Mouse (Mus musculus): ENCODE results near the gene Shld1.

DNA sequence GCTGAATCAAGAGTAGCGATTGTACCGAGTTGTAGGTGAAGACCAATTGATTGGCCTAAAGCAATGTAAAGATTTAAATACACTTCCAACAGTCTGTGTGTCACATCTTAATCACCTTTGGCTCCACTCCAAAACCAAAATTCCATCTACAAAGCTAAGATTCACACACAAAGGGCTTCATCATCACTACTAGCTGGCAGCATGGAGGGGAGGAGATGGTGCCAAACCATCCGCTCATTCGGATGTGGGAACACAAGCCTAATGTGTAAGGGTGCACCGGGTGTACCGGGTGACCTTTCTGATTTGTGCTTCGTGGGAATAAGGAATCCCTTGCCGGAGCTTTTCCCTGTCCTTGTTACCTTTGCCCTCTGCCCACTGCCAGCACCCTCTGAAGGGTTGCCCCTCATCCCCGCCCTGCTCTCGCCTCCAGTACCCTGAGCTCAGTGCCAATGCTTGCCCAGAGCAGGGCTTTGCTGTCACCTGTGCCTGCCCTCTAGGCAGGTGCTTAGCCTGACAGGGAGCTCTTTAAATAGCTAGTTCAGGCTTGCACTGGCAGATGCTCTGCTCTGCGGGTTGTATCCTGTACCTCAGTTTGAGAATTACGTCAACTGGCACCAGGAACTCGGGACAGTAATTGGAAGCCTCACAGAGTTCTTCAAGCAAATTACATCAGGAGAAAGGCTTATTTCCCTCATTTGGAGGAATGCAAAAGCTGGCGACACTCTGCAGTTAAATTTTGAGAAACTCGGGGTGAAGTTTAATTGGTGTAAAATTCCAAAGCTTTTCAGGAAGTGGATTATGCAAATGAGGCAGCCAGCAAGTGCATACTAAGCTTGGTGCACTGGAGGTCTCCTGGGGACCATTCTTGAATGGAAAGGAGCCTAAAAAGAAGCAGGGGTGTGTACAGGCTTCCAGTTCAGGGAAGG lies 64.7 kb downstream of the Shld1 start:
- TF ChIP-seq CTCF (IDR thresholded peaks at IDR 0.05; ENCODE audit: low read depth, low read length): no peak
- TF ChIP-seq POLR2A (IDR thresholded peaks at IDR 0.05; ENCODE audit: insufficient read depth, low read length): no peak
- no peak for TF ChIP-seq EP300 (IDR thresholded peaks at IDR 0.05; ENCODE audit: insufficient read depth, low read depth, low read length)

Data from ES-Bruce4 (cell line).